Mouse (Mus musculus) midbrain, embryonic 11.5 days (tissue): ENCODE measurements at regions not wholly inside any gene's neighbourhood (a gene's known extent, or its start where the extent isn't known, plus 50 kb on each side); places are given as distances from the start of the nearest gene placed in this dataset.

Source experiments
- ATAC-seq: fragments of 200-750 bp; cut with Nextera tagmentation; 2 replicates; pipeline ENCODE4 v1.8.0; 2017; ENCODE audit warnings: moderate TSS enrichment, moderate library complexity; ENCODE audit not compliant: low FRiP score
- DNase-seq: peaks from one replicate; pipeline ENCODE4 v3.0.0; 2015; ENCODE audit warnings: low spot score; ENCODE audit errors: missing footprints
- H3K27ac ChIP-seq: fragments of 300-500 bp; sonication (generic); 2 replicates; pipeline ENCODE4 v1.5.1; 2014; ENCODE audit warnings: low read depth, low read length
- H3K27me3 ChIP-seq: fragments of 300-500 bp; sonication (generic); 2 replicates; pipeline ENCODE4 v1.6.1; 2014; ENCODE audit warnings: mild to moderate bottlenecking, low read length, moderate library complexity, mixed read lengths; ENCODE audit not compliant: control insufficient read depth, insufficient read depth
- H3K36me3 ChIP-seq: fragments of 300-500 bp; sonication (generic); 2 replicates; pipeline ENCODE4 v1.6.1; 2014; ENCODE audit warnings: mild to moderate bottlenecking, low read length, moderate library complexity, mixed read lengths; ENCODE audit not compliant: control insufficient read depth, insufficient read depth
- H3K4me1 ChIP-seq: fragments of 300-500 bp; sonication (generic); 2 replicates; pipeline ENCODE4 v1.6.1; 2014; ENCODE audit warnings: low read length; ENCODE audit not compliant: control insufficient read depth, insufficient read depth
- H3K4me2 ChIP-seq: fragments of 300-500 bp; sonication (generic); 2 replicates; pipeline ENCODE4 v1.6.1; 2014; ENCODE audit warnings: mild to moderate bottlenecking, moderate library complexity
- H3K4me3 ChIP-seq: fragments of 300-500 bp; sonication (generic); 2 replicates; pipeline ENCODE4 v1.5.1; 2014; ENCODE audit warnings: low read depth, low read length
- H3K9ac ChIP-seq: fragments of 300-500 bp; sonication (generic); 2 replicates; pipeline ENCODE4 v1.6.1; 2014; ENCODE audit warnings: low read length
- H3K9me3 ChIP-seq: fragments of 300-500 bp; sonication (generic); 2 replicates; pipeline ENCODE4 v1.6.1; 2016; ENCODE audit warnings: low read length; ENCODE audit not compliant: control insufficient read depth
- WGBS: fragments of 180-500 bp; shearing (Covaris S2); extraction: QIAGEN DNeasy Blood & Tissue Kit; methylation state at CpG from one replicate; pipeline ENCODE4 v1.1.7; 2014; 5-methylcytosine and 5-hydroxymethylcytosine counted together

GRCm38 (mm10) chr12:94584309-94584708 is 1107.7 kb upstream of the Flrt2 start:
- Histone ChIP-seq H3K36me3 (no peaks in the 10 kb centered on the region), H3K9ac (no peak overlapping the region), H3K4me2 (no peak overlapping the region), H3K4me1 (no peaks in the 10 kb centered on the region), H3K9me3 (no peaks in the 10 kb centered on the region), H3K27ac (no peak overlapping the region), H3K27me3 (no peaks in the 10 kb centered on the region), H3K4me3 (no peak overlapping the region)
- DNase-seq = no peak
- WGBS = 84% methylated on average over 1 of the region's 1 CpGs
- no peak for ATAC-seq

- Histone ChIP-seq H3K27me3 (no peaks in the 10 kb centered on the region), H3K36me3 (no peaks in the 10 kb centered on the region), H3K4me2 (no peak overlapping the region), H3K4me3 (no peak overlapping the region), H3K9ac (no peak overlapping the region), H3K27ac (no peak overlapping the region), H3K4me1 (no peaks in the 10 kb centered on the region), H3K9me3 (no peaks in the 10 kb centered on the region)
- no peak for DNase-seq
- ATAC-seq = no peak
- 73% methylated on average over 4 of the region's 4 CpGs for WGBS
Observed at GRCm38 (mm10) chr12:94587031-94587430, 1105.0 kb upstream of the Flrt2 start.

- ATAC-seq (no peak), DNase-seq (no peak)
- no peak overlapping the region for H3K27ac ChIP-seq
- H3K9me3 ChIP-seq = no peaks in the 10 kb centered on the region
- no peaks in the 10 kb centered on the region for H3K4me1 ChIP-seq
- no peak overlapping the region for H3K9ac ChIP-seq
- no peak overlapping the region for H3K4me3 ChIP-seq
- no peaks in the 10 kb centered on the region for H3K36me3 ChIP-seq
- no peak overlapping the region for H3K4me2 ChIP-seq
- H3K27me3 ChIP-seq = no peaks in the 10 kb centered on the region
- WGBS = 82% methylated on average over 4 of the region's 4 CpGs
Observed at GRCm38 (mm10) chr12:94588599-94588998, 1103.4 kb upstream of the Flrt2 start.

DNA sequence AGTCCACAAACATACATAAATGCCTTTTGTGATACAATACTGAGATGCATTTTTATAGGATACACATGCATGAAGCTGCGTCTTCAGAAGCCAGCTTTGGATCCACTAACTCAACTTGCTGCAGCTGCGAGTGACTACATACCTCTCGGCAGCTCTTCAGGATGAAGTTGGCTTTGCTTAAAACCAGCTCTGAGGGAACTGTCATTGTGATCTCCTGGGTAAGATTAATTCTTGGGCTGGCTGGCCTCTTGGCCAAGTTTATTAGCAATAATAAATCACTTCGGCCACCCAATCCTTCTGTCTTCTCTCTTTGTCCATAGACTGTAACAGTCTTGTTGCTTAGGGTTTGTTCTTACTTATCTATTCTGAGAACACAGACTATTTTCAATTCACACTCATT is 1103.0 kb upstream of the Flrt2 start:
- no peak overlapping the region for H3K4me3 ChIP-seq
- DNase-seq = no peak
- H3K36me3 ChIP-seq = no peaks in the 10 kb centered on the region
- no peak for ATAC-seq
- H3K4me1 ChIP-seq = no peaks in the 10 kb centered on the region
- 89% methylated on average over 4 of the region's 4 CpGs for WGBS
- H3K9me3 ChIP-seq = no peaks in the 10 kb centered on the region
- no peak overlapping the region for H3K9ac ChIP-seq
- no peak overlapping the region for H3K27ac ChIP-seq
- H3K27me3 ChIP-seq = no peaks in the 10 kb centered on the region
- H3K4me2 ChIP-seq = no peak overlapping the region

- DNase-seq (no peak), ATAC-seq (no peak)
- H3K9ac ChIP-seq = no peak overlapping the region
Observed at GRCm38 (mm10) chr12:94605566-94605965, 1086.5 kb upstream of the Flrt2 start.

GRCm38 (mm10) chr12:94636555-94636954 is 1055.5 kb upstream of the Flrt2 start:
- WGBS = 70% methylated on average over 1 of the region's 1 CpGs
- DNase-seq (no peak), ATAC-seq (no peak)
- Histone ChIP-seq H3K36me3 (no peaks in the 10 kb centered on the region), H3K4me3 (no peak overlapping the region), H3K4me1 (no peaks in the 10 kb centered on the region; the same call in 1 of the 2 replicates), H3K9ac (no peak overlapping the region), H3K27me3 (no peaks in the 10 kb centered on the region), H3K9me3 (no peaks in the 10 kb centered on the region), H3K4me2 (no peak overlapping the region), H3K27ac (no peak overlapping the region)

More at GRCm38 (mm10) chr12:94605566-94605965, 1086.5 kb upstream of the Flrt2 start:
- Histone ChIP-seq H3K27ac (no peak overlapping the region), H3K9me3 (no peaks in the 10 kb centered on the region), H3K4me2 (no peak overlapping the region), H3K4me1 (no peaks in the 10 kb centered on the region), H3K36me3 (no peaks in the 10 kb centered on the region), H3K27me3 (no peaks in the 10 kb centered on the region), H3K4me3 (no peak overlapping the region)
- WGBS = 92% methylated on average over 1 of the region's 1 CpGs

DNA sequence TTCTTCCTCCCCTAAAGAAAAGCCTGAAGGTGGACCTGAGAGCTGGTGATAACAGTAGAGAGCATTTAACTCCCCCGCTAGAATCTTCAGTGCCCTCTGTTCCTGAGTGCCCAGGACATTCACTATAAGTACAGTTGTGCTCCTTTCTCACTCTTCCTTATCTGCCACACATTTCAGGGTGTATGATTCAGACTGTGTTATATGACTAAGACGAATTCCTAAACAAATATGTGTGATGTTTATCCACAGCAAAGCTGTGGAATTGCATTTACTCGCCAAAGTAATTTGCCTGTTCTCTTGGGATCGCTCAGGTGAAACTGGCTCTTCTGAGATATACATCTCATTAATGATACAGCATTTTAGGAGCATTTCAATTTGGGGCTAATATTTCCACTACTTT is 1051.9 kb upstream of the Flrt2 start:
- Histone ChIP-seq H3K27me3 (no peaks in the 10 kb centered on the region), H3K4me3 (no peak overlapping the region), H3K4me1 (no peaks in the 10 kb centered on the region; the same call in 1 of the 2 replicates), H3K27ac (no peak overlapping the region), H3K9ac (no peak overlapping the region), H3K36me3 (no peaks in the 10 kb centered on the region), H3K9me3 (no peaks in the 10 kb centered on the region), H3K4me2 (no peak overlapping the region)
- no peak for DNase-seq
- WGBS = 84% methylated on average over 4 of the region's 4 CpGs
- ATAC-seq = no peak

DNA sequence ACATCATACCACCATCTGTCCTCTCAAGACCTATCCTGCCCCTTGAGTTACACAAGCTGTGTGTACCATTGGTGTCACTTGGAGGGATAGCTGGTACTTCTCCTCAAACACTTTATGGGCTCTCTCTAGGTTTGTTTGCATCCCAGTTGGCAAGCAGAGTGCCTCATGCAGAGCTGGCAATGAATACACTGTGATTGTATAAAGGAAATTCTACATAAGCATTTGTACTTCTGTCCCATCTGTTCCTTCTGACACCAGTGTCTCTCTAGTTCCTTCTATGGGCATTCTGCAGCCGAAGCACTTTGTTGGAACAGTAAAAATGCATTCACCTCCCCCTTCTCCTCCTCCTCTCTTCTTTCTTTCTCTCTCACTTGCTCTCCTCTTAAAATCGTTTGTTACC is 1046.7 kb upstream of the Flrt2 start:
- no peak overlapping the region for H3K4me2 ChIP-seq
- WGBS = 70% methylated on average over 2 of the region's 2 CpGs
- no peaks in the 10 kb centered on the region for H3K9me3 ChIP-seq
- no peaks in the 10 kb centered on the region for H3K4me1 ChIP-seq
- no peak overlapping the region for H3K9ac ChIP-seq
- no peaks in the 10 kb centered on the region for H3K36me3 ChIP-seq
- no peak overlapping the region for H3K4me3 ChIP-seq
- H3K27me3 ChIP-seq = no peaks in the 10 kb centered on the region
- DNase-seq (no peak), ATAC-seq (no peak)
- no peak overlapping the region for H3K27ac ChIP-seq

- no peak for ATAC-seq
- 96% methylated on average over 1 of the region's 1 CpGs for WGBS
- no peak for DNase-seq
- H3K27ac ChIP-seq = no peak overlapping the region
- no peaks in the 10 kb centered on the region for H3K4me1 ChIP-seq
- no peaks in the 10 kb centered on the region for H3K9me3 ChIP-seq
- no peak overlapping the region for H3K4me3 ChIP-seq
- no peak overlapping the region for H3K9ac ChIP-seq
- no peak overlapping the region for H3K4me2 ChIP-seq
- no peaks in the 10 kb centered on the region for H3K36me3 ChIP-seq
- H3K27me3 ChIP-seq = no peaks in the 10 kb centered on the region
Observed at GRCm38 (mm10) chr12:94670035-94670434, 1022.0 kb upstream of the Flrt2 start.

- 37% methylated on average over 2 of the region's 2 CpGs for WGBS
- ATAC-seq = peak; percentile 58; the same call in 1 of the 2 replicates
Observed at GRCm38 (mm10) chr12:94674925-94675324, 1017.1 kb upstream of the Flrt2 start.

More at GRCm38 (mm10) chr12:94674925-94675324, 1017.1 kb upstream of the Flrt2 start:
- DNase-seq = peak; percentile 87
- Histone ChIP-seq H3K36me3 (no peaks in the 10 kb centered on the region), H3K4me1 (no peaks in the 10 kb centered on the region; the same call in 1 of the 2 replicates), H3K27me3 (no peaks in the 10 kb centered on the region), H3K4me2 (no peak overlapping the region), H3K27ac (no peak overlapping the region), H3K9ac (no peak overlapping the region), H3K9me3 (no peaks in the 10 kb centered on the region), H3K4me3 (no peak overlapping the region)
